In genomic region chr5:115534856-115535255, GRCm38 (mm10) we compare ENCODE assay signal across 8 mouse cellular contexts. TPM values are rescaled to one million over a fixed set of nuclear protein-coding genes. Genes with fewer than 3 reads are reported as not detected.
DNase-seq lines count a peak whose midpoint lies in the region; ATAC-seq and TF ChIP-seq lines count a peak whose summit lies in the region.

No protein-coding gene starts in this region.

- no peak overlapping the region for H3K4me2 ChIP-seq in midbrain, postnatal 0 days (ENCODE audit: low read depth, low read length, poor library complexity, severe bottlenecking)
- peak overlapping the region; percentile 26; the same call in 1 of the 2 replicates for H3K4me2 ChIP-seq in embryonic facial prominence, embryonic 15.5 days (replicated peaks)
- H3K4me2 ChIP-seq in limb, embryonic 13.5 days (replicated peaks), result peak overlapping the region; percentile 48
- no peak overlapping the region for H3K4me2 ChIP-seq in forebrain, embryonic 16.5 days (ENCODE audit: low read length)

- no peaks in the 10 kb centered on the region for H3K9me3 ChIP-seq in midbrain, embryonic 10.5 days (replicated peaks)
- no peaks in the 10 kb centered on the region for H3K9me3 ChIP-seq in midbrain, postnatal 0 days (ENCODE audit: low read length)
- no peaks in the 10 kb centered on the region for H3K9me3 ChIP-seq in embryonic facial prominence, embryonic 15.5 days (replicated peaks)
- no peaks in the 10 kb centered on the region for H3K9me3 ChIP-seq in limb, embryonic 13.5 days
- H3K9me3 ChIP-seq in forebrain, embryonic 16.5 days (ENCODE audit: control insufficient read depth, low read length), result no peaks in the 10 kb centered on the region

- TF ChIP-seq CTCF in midbrain, postnatal 0 days (IDR thresholded peaks at IDR 0.05), result no peak
- TF ChIP-seq CTCF in small intestine, adult 2 months (IDR thresholded peaks at IDR 0.05; ENCODE audit: extremely low read depth, insufficient read length, insufficient replicate concordance, low read depth, low read length), result no peak

- DNase-seq in midbrain, embryonic 10.5 days (ENCODE audit: low spot score), result no peak
- DNase-seq in midbrain, postnatal 0 days (ENCODE audit: low spot score), result no peak
- no peak for DNase-seq in layer of hippocampus, postnatal 25 days (ENCODE audit: extremely low spot score in 1 of 2, low spot score in 1 of 2)
- no peak for DNase-seq in testis, postnatal 10 days (ENCODE audit: low spot score)

- H3K36me3 ChIP-seq in midbrain, embryonic 10.5 days, result 0 out of 2 replicates have a peak, but pooled peaks cover 5% of the 10 kb centered on the region
- H3K36me3 ChIP-seq in midbrain, postnatal 0 days (ENCODE audit: insufficient read depth, low read length), result no peaks in the 10 kb centered on the region
- no peaks in the 10 kb centered on the region for H3K36me3 ChIP-seq in embryonic facial prominence, embryonic 15.5 days
- H3K36me3 ChIP-seq in limb, embryonic 13.5 days, result no peaks in the 10 kb centered on the region
- no peaks in the 10 kb centered on the region for H3K36me3 ChIP-seq in small intestine, adult 2 months (ENCODE audit: control insufficient read depth, insufficient read depth, low read length)
- no peaks in the 10 kb centered on the region for H3K36me3 ChIP-seq in forebrain, embryonic 16.5 days (ENCODE audit: control insufficient read depth, insufficient read depth)

- H3K9ac ChIP-seq in midbrain, postnatal 0 days (replicated peaks; ENCODE audit: low read length, poor library complexity, severe bottlenecking), result no peak overlapping the region
- H3K9ac ChIP-seq in embryonic facial prominence, embryonic 15.5 days, result no peak overlapping the region
- H3K9ac ChIP-seq in limb, embryonic 13.5 days, result peak overlapping the region; percentile 26
- H3K9ac ChIP-seq in forebrain, embryonic 16.5 days (replicated peaks; ENCODE audit: low read depth, low read length), result no peak overlapping the region

- TF ChIP-seq POLR2A in small intestine, adult 2 months (IDR thresholded peaks at IDR 0.05; ENCODE audit: low read depth, low read length), result no peak

- H3K4me3 ChIP-seq in midbrain, embryonic 10.5 days, result peak overlapping the region; percentile 12; the same call in 1 of the 2 replicates
- no peak overlapping the region for H3K4me3 ChIP-seq in midbrain, postnatal 0 days (ENCODE audit: low read depth, low read length)
- no peak overlapping the region for H3K4me3 ChIP-seq in embryonic facial prominence, embryonic 15.5 days (replicated peaks)
- no peak overlapping the region for H3K4me3 ChIP-seq in limb, embryonic 13.5 days
- H3K4me3 ChIP-seq in small intestine, adult 2 months (ENCODE audit: low read depth, low read length), result peak overlapping the region; percentile 1; the same call in 1 of the 2 replicates
- H3K4me3 ChIP-seq in forebrain, embryonic 16.5 days (replicated peaks; ENCODE audit: low read length), result no peak overlapping the region

- ATAC-seq in midbrain, postnatal 0 days (ENCODE audit: low FRiP score), result no peak
- ATAC-seq in embryonic facial prominence, embryonic 15.5 days (ENCODE audit: insufficient number of reproducible peaks, low FRiP score, low TSS enrichment, low read depth), result no peak
- ATAC-seq in limb, embryonic 13.5 days (ENCODE audit: low FRiP score, low read depth), result no peak
- no peak for ATAC-seq in forebrain, embryonic 16.5 days

- 0 out of 2 replicates have a peak overlapping the region, but pooled peaks have one; percentile 35 for H3K27ac ChIP-seq in midbrain, embryonic 10.5 days (replicated peaks)
- H3K27ac ChIP-seq in midbrain, postnatal 0 days (ENCODE audit: low read depth, low read length), result no peak overlapping the region
- peak overlapping the region; percentile 48; the same call in 1 of the 2 replicates for H3K27ac ChIP-seq in embryonic facial prominence, embryonic 15.5 days (replicated peaks)
- H3K27ac ChIP-seq in limb, embryonic 13.5 days, result peak overlapping the region; percentile 44; the same call in 1 of the 2 replicates
- peak overlapping the region; percentile 32 for H3K27ac ChIP-seq in small intestine, adult 2 months (ENCODE audit: insufficient read depth, low read depth, low read length)
- H3K27ac ChIP-seq in forebrain, embryonic 16.5 days (ENCODE audit: low read length), result no peak overlapping the region

- H3K27me3 ChIP-seq in midbrain, embryonic 10.5 days (ENCODE audit: low read depth, poor library complexity, severe bottlenecking), result peaks cover 5% of the 10 kb centered on the region
- no peaks in the 10 kb centered on the region for H3K27me3 ChIP-seq in midbrain, postnatal 0 days (ENCODE audit: insufficient read depth, low read length)
- no peaks in the 10 kb centered on the region for H3K27me3 ChIP-seq in embryonic facial prominence, embryonic 15.5 days
- H3K27me3 ChIP-seq in limb, embryonic 13.5 days, result no peaks in the 10 kb centered on the region
- H3K27me3 ChIP-seq in small intestine, adult 2 months (ENCODE audit: control insufficient read depth, insufficient read depth, low read length), result no peaks in the 10 kb centered on the region
- no peaks in the 10 kb centered on the region for H3K27me3 ChIP-seq in forebrain, embryonic 16.5 days (replicated peaks; ENCODE audit: control insufficient read depth, insufficient read depth, low read length)

- H3K4me1 ChIP-seq in midbrain, embryonic 10.5 days, result peaks cover 66% of the 10 kb centered on the region
- H3K4me1 ChIP-seq in midbrain, postnatal 0 days (ENCODE audit: insufficient read depth, low read length), result 0 out of 2 replicates have a peak, but pooled peaks cover 2% of the 10 kb centered on the region
- peaks cover 82% of the 10 kb centered on the region for H3K4me1 ChIP-seq in embryonic facial prominence, embryonic 15.5 days
- peaks cover 83% of the 10 kb centered on the region for H3K4me1 ChIP-seq in limb, embryonic 13.5 days
- H3K4me1 ChIP-seq in small intestine, adult 2 months (ENCODE audit: control insufficient read depth, insufficient read depth, insufficient read length, low read length), result peaks cover 56% of the 10 kb centered on the region
- H3K4me1 ChIP-seq in forebrain, embryonic 16.5 days (replicated peaks; ENCODE audit: control insufficient read depth, insufficient read depth, low read length), result peaks cover 37% of the 10 kb centered on the region

- WGBS in midbrain, embryonic 10.5 days, result 64% methylated on average over 8 of the region's 8 CpGs
- 62% methylated on average over 8 of the region's 8 CpGs for WGBS in midbrain, postnatal 0 days
- 17% methylated on average over 8 of the region's 8 CpGs for WGBS in embryonic facial prominence, embryonic 15.5 days
- WGBS in limb, embryonic 13.5 days, result 21% methylated on average over 8 of the region's 8 CpGs
- 14% methylated on average over 8 of the region's 8 CpGs for WGBS in small intestine, adult 2 months
- 68% methylated on average over 8 of the region's 8 CpGs for WGBS in forebrain, embryonic 16.5 days

RNA-seq across cellular contexts. Expression of gene Rplp0, which starts 24.4 kb away (rescaled TPM):
- polyA plus RNA-seq in midbrain, embryonic 10.5 days (2016; fragmentation: Nextera tagmentation; extraction: Ambion mirVana), result 1,126 and 1,338 TPM in 2 replicates
- total RNA-seq in midbrain, postnatal 0 days (2014; rRNA removed), result 1,612 and 1,828 TPM in 2 replicates
- polyA plus RNA-seq in midbrain, postnatal 0 days (2015; fragmentation: Nextera tagmentation; extraction: Ambion mirVana), result 779 and 814 TPM in 2 replicates
- 1,780 and 1,815 TPM in 2 replicates for polyA plus RNA-seq in embryonic facial prominence, embryonic 15.5 days (2015; fragmentation: Nextera tagmentation; extraction: Ambion mirVana)
- polyA plus RNA-seq in limb, embryonic 13.5 days (2015; fragmentation: Nextera tagmentation; extraction: Ambion mirVana), result 1,446 and 1,459 TPM in 2 replicates
- polyA plus RNA-seq in small intestine, adult 2 months (2012; rRNA removed), result 1,193 and 2,017 TPM in 2 replicates
- 100 to 1,000 TPM; 251 to 264 TPM for total RNA-seq in layer of hippocampus, postnatal 25 days (2021)
- polyA plus RNA-seq in forebrain, embryonic 16.5 days (2015; fragmentation: Nextera tagmentation; extraction: Ambion mirVana), result 944 and 986 TPM in 2 replicates

RNA-seq across cellular contexts. Expression of gene Pxn, which starts 28.4 kb away (rescaled TPM):
- polyA plus RNA-seq in midbrain, embryonic 10.5 days (2016; fragmentation: Nextera tagmentation; extraction: Ambion mirVana), result 27.9 and 28.9 TPM in 2 replicates
- total RNA-seq in midbrain, postnatal 0 days (2014; rRNA removed), result 34.6 and 39.4 TPM in 2 replicates
- polyA plus RNA-seq in midbrain, postnatal 0 days (2015; fragmentation: Nextera tagmentation; extraction: Ambion mirVana), result 15.3 and 15.9 TPM in 2 replicates
- polyA plus RNA-seq in embryonic facial prominence, embryonic 15.5 days (2015; fragmentation: Nextera tagmentation; extraction: Ambion mirVana), result 51.5 and 52.8 TPM in 2 replicates
- 46.9 and 54.0 TPM in 2 replicates for polyA plus RNA-seq in limb, embryonic 13.5 days (2015; fragmentation: Nextera tagmentation; extraction: Ambion mirVana)
- 65.1 and 136 TPM in 2 replicates for polyA plus RNA-seq in small intestine, adult 2 months (2012; rRNA removed)
- total RNA-seq in layer of hippocampus, postnatal 25 days (2021), result 10 to 100 TPM; 30.9 to 41.9 TPM
- polyA plus RNA-seq in forebrain, embryonic 16.5 days (2015; fragmentation: Nextera tagmentation; extraction: Ambion mirVana), result 20.6 and 22.5 TPM in 2 replicates

RNA-seq across cellular contexts. Expression of gene Gcn1l1, which starts 30.2 kb away (rescaled TPM):
- 52.5 and 61.2 TPM in 2 replicates for polyA plus RNA-seq in midbrain, embryonic 10.5 days (2016; fragmentation: Nextera tagmentation; extraction: Ambion mirVana)
- 72.9 and 75.1 TPM in 2 replicates for total RNA-seq in midbrain, postnatal 0 days (2014; rRNA removed)
- 24.7 and 26.6 TPM in 2 replicates for polyA plus RNA-seq in midbrain, postnatal 0 days (2015; fragmentation: Nextera tagmentation; extraction: Ambion mirVana)
- 36.2 and 36.4 TPM in 2 replicates for polyA plus RNA-seq in embryonic facial prominence, embryonic 15.5 days (2015; fragmentation: Nextera tagmentation; extraction: Ambion mirVana)
- polyA plus RNA-seq in limb, embryonic 13.5 days (2015; fragmentation: Nextera tagmentation; extraction: Ambion mirVana), result 46.1 and 48.2 TPM in 2 replicates
- polyA plus RNA-seq in small intestine, adult 2 months (2012; rRNA removed), result 26.4 and 30.7 TPM in 2 replicates
- 10 to 100 TPM; 65.8 to 79.7 TPM for total RNA-seq in layer of hippocampus, postnatal 25 days (2021)
- 44.7 and 53.6 TPM in 2 replicates for polyA plus RNA-seq in forebrain, embryonic 16.5 days (2015; fragmentation: Nextera tagmentation; extraction: Ambion mirVana)

RNA-seq across cellular contexts. Expression of gene Sirt4, which starts 50.3 kb away (rescaled TPM):
- polyA plus RNA-seq in midbrain, embryonic 10.5 days (2016; fragmentation: Nextera tagmentation; extraction: Ambion mirVana), result 15.2 and 17.0 TPM in 2 replicates
- 19.5 and 25.6 TPM in 2 replicates for total RNA-seq in midbrain, postnatal 0 days (2014; rRNA removed)
- 22.4 and 27.0 TPM in 2 replicates for polyA plus RNA-seq in midbrain, postnatal 0 days (2015; fragmentation: Nextera tagmentation; extraction: Ambion mirVana)
- polyA plus RNA-seq in embryonic facial prominence, embryonic 15.5 days (2015; fragmentation: Nextera tagmentation; extraction: Ambion mirVana), result 29.2 and 32.8 TPM in 2 replicates
- polyA plus RNA-seq in limb, embryonic 13.5 days (2015; fragmentation: Nextera tagmentation; extraction: Ambion mirVana), result 25.8 and 27.5 TPM in 2 replicates
- 9.9 and 13.6 TPM in 2 replicates for polyA plus RNA-seq in small intestine, adult 2 months (2012; rRNA removed)
- total RNA-seq in layer of hippocampus, postnatal 25 days (2021), result 10 to 100 TPM; 27.6 to 39.7 TPM
- polyA plus RNA-seq in forebrain, embryonic 16.5 days (2015; fragmentation: Nextera tagmentation; extraction: Ambion mirVana), result 32.7 and 37.6 TPM in 2 replicates

Comparison
In these comparisons a context has a peak if more than half of its experiments do, and no peak if none do; other contexts are left out.
1. H3K27ac ChIP-seq: peak in midbrain, embryonic 10.5 days (single experiment), embryonic facial prominence, embryonic 15.5 days (single experiment), limb, embryonic 13.5 days (single experiment) and small intestine, adult 2 months (single experiment); none in midbrain, postnatal 0 days (single experiment) and forebrain, embryonic 16.5 days (single experiment).
2. H3K4me3 ChIP-seq: peak in midbrain, embryonic 10.5 days (single experiment) and small intestine, adult 2 months (single experiment); none in midbrain, postnatal 0 days (single experiment), embryonic facial prominence, embryonic 15.5 days (single experiment), limb, embryonic 13.5 days (single experiment) and forebrain, embryonic 16.5 days (single experiment).
3. H3K4me2 ChIP-seq: peak in embryonic facial prominence, embryonic 15.5 days (single experiment) and limb, embryonic 13.5 days (single experiment); none in midbrain, postnatal 0 days (single experiment) and forebrain, embryonic 16.5 days (single experiment).